Mouse (Mus musculus): ENCODE measurements around the gene Agt. TPM values are rescaled to one million over a fixed set of nuclear protein-coding genes. Genes with fewer than 3 reads are reported as not detected.

Agt gene
- polyA plus RNA-seq, 1 experiment from 2014 or later: not detected

GRCm38 (mm10) chr8:124573552-124574340 is 4.2 kb upstream of the Agt start:
- peak; percentile 88 for DNase-seq (ENCODE audit: low spot score)
- peak overlapping the region; percentile 68 for H3K27ac ChIP-seq
- WGBS: 59% methylated on average over 15 of the region's 15 CpGs
- H3K27me3 ChIP-seq (ENCODE audit: insufficient read depth, poor library complexity, severe bottlenecking): peaks cover 3% of the 10 kb centered on the region; the same call in 1 of the 2 replicates
- H3K4me1 ChIP-seq (replicated peaks): peaks cover 19% of the 10 kb centered on the region; the same call in 1 of the 2 replicates
- H3K9me3 ChIP-seq: no peaks in the 10 kb centered on the region
- no peak overlapping the region for H3K4me3 ChIP-seq
- H3K36me3 ChIP-seq: no peaks in the 10 kb centered on the region

GRCm38 (mm10) chr8:124572430-124572775 is 2.9 kb upstream of the Agt start:
- no peak for DNase-seq (ENCODE audit: low spot score)
- H3K9me3 ChIP-seq: no peaks in the 10 kb centered on the region

GRCm38 (mm10) chr8:124571732-124572429 is 2.4 kb upstream of the Agt start:
- Histone ChIP-seq H3K9me3 (no peaks in the 10 kb centered on the region), H3K27me3 (ENCODE audit: insufficient read depth, poor library complexity, severe bottlenecking) (peaks cover 3% of the 10 kb centered on the region; the same call in 1 of the 2 replicates), H3K4me1 (replicated peaks) (peaks cover 19% of the 10 kb centered on the region; the same call in 1 of the 2 replicates), H3K4me3 (no peak overlapping the region), H3K27ac (no peak overlapping the region), H3K36me3 (no peaks in the 10 kb centered on the region)
- DNase-seq (ENCODE audit: low spot score): no peak
- WGBS: 73% methylated on average over 8 of the region's 8 CpGs

More at GRCm38 (mm10) chr8:124572430-124572775, 2.9 kb upstream of the Agt start:
- Histone ChIP-seq H3K4me3 (no peak overlapping the region), H3K36me3 (no peaks in the 10 kb centered on the region), H3K27me3 (ENCODE audit: insufficient read depth, poor library complexity, severe bottlenecking) (peaks cover 3% of the 10 kb centered on the region; the same call in 1 of the 2 replicates), H3K4me1 (replicated peaks) (peaks cover 19% of the 10 kb centered on the region; the same call in 1 of the 2 replicates), H3K27ac (no peak overlapping the region)

GRCm38 (mm10) chr8:124569100-124569499 is 406 bp downstream of the Agt start:
- Histone ChIP-seq H3K4me1 (replicated peaks) (peaks cover 19% of the 10 kb centered on the region; the same call in 1 of the 2 replicates), H3K36me3 (no peaks in the 10 kb centered on the region), H3K4me3 (no peak overlapping the region), H3K27me3 (ENCODE audit: insufficient read depth, poor library complexity, severe bottlenecking) (peaks cover 3% of the 10 kb centered on the region; the same call in 1 of the 2 replicates), H3K27ac (peak overlapping the region; percentile 56; the same call in 1 of the 2 replicates), H3K9me3 (no peaks in the 10 kb centered on the region)
- 70% methylated on average over 2 of the region's 2 CpGs for WGBS
- no peak for DNase-seq (ENCODE audit: low spot score)

- WGBS: 92% methylated on average over 3 of the region's 3 CpGs
- no peaks in the 10 kb centered on the region for H3K36me3 ChIP-seq
- H3K27ac ChIP-seq: no peak overlapping the region
- H3K4me3 ChIP-seq: no peak overlapping the region
- H3K27me3 ChIP-seq (ENCODE audit: insufficient read depth, poor library complexity, severe bottlenecking): peaks cover 3% of the 10 kb centered on the region; the same call in 1 of the 2 replicates
- H3K9me3 ChIP-seq: no peaks in the 10 kb centered on the region
- peaks cover 9% of the 10 kb centered on the region; the same call in 1 of the 2 replicates for H3K4me1 ChIP-seq (replicated peaks)
- DNase-seq (ENCODE audit: low spot score): no peak
Observed at GRCm38 (mm10) chr8:124567584-124567983, 1.9 kb downstream of the Agt start.

GRCm38 (mm10) chr8:124567126-124567525 is 2.4 kb downstream of the Agt start:
- H3K4me3 ChIP-seq: no peak overlapping the region
- H3K27ac ChIP-seq: no peak overlapping the region
- 88% methylated on average over 6 of the region's 6 CpGs for WGBS
- H3K4me1 ChIP-seq (replicated peaks): 0 out of 2 replicates have a peak, but pooled peaks cover 7% of the 10 kb centered on the region
- peaks cover 3% of the 10 kb centered on the region; the same call in 1 of the 2 replicates for H3K27me3 ChIP-seq (ENCODE audit: insufficient read depth, poor library complexity, severe bottlenecking)
- no peak for DNase-seq (ENCODE audit: low spot score)
- no peaks in the 10 kb centered on the region for H3K9me3 ChIP-seq
- H3K36me3 ChIP-seq: no peaks in the 10 kb centered on the region

- no peak for DNase-seq (ENCODE audit: low spot score)
- H3K36me3 ChIP-seq: peaks cover 6% of the 10 kb centered on the region
- no peak overlapping the region for H3K4me3 ChIP-seq
- no peaks in the 10 kb centered on the region for H3K27me3 ChIP-seq (ENCODE audit: insufficient read depth, poor library complexity, severe bottlenecking)
- no peaks in the 10 kb centered on the region for H3K9me3 ChIP-seq
- 60% methylated on average over 5 of the region's 5 CpGs for WGBS
- H3K4me1 ChIP-seq (replicated peaks): peaks cover 25% of the 10 kb centered on the region
- H3K27ac ChIP-seq: peak overlapping the region; percentile 41; the same call in 1 of the 2 replicates
Observed at GRCm38 (mm10) chr8:124557476-124557875, 12.0 kb downstream of the Agt start.

- peak overlapping the region; percentile 41; the same call in 1 of the 2 replicates for H3K27ac ChIP-seq
- peaks cover 14% of the 10 kb centered on the region for H3K36me3 ChIP-seq
- WGBS: 63% methylated on average over 13 of the region's 13 CpGs
- H3K27me3 ChIP-seq (ENCODE audit: insufficient read depth, poor library complexity, severe bottlenecking): no peaks in the 10 kb centered on the region
- no peaks in the 10 kb centered on the region for H3K9me3 ChIP-seq
- H3K4me3 ChIP-seq: no peak overlapping the region
- peak; percentile 54 for DNase-seq (ENCODE audit: low spot score)
- peaks cover 25% of the 10 kb centered on the region for H3K4me1 ChIP-seq (replicated peaks)
Observed at GRCm38 (mm10) chr8:124556658-124557057, 12.8 kb downstream of the Agt start.

- Histone ChIP-seq H3K4me1 (replicated peaks) (peaks cover 25% of the 10 kb centered on the region), H3K36me3 (peaks cover 19% of the 10 kb centered on the region), H3K27ac (peak overlapping the region; percentile 53; the same call in 1 of the 2 replicates), H3K9me3 (no peaks in the 10 kb centered on the region), H3K4me3 (no peak overlapping the region), H3K27me3 (ENCODE audit: insufficient read depth, poor library complexity, severe bottlenecking) (no peaks in the 10 kb centered on the region)
- DNase-seq (ENCODE audit: low spot score): no peak
- 83% methylated on average over 7 of the region's 7 CpGs for WGBS
Observed at GRCm38 (mm10) chr8:124556164-124556563, 13.3 kb downstream of the Agt start.

- Histone ChIP-seq H3K36me3 (peaks cover 28% of the 10 kb centered on the region), H3K27ac (no peak overlapping the region)
- WGBS: 86% methylated on average over 7 of the region's 7 CpGs
Observed at GRCm38 (mm10) chr8:124555113-124555750, 14.3 kb downstream of the Agt start.

GRCm38 (mm10) chr8:124551011-124551661 is 18.4 kb downstream of the Agt start:
- 92% methylated on average over 15 of the region's 15 CpGs for WGBS
- Histone ChIP-seq H3K27me3 (ENCODE audit: insufficient read depth, poor library complexity, severe bottlenecking) (no peaks in the 10 kb centered on the region), H3K4me3 (no peak overlapping the region), H3K27ac (no peak overlapping the region), H3K4me1 (replicated peaks) (peaks cover 6% of the 10 kb centered on the region), H3K36me3 (peaks cover 69% of the 10 kb centered on the region), H3K9me3 (no peaks in the 10 kb centered on the region)
- no peak for DNase-seq (ENCODE audit: low spot score)

More at GRCm38 (mm10) chr8:124555113-124555750, 14.3 kb downstream of the Agt start:
- Histone ChIP-seq H3K9me3 (no peaks in the 10 kb centered on the region), H3K4me3 (no peak overlapping the region), H3K4me1 (replicated peaks) (peaks cover 25% of the 10 kb centered on the region), H3K27me3 (ENCODE audit: insufficient read depth, poor library complexity, severe bottlenecking) (no peaks in the 10 kb centered on the region)
- no peak for DNase-seq (ENCODE audit: low spot score)

GRCm38 (mm10) chr8:124548187-124548586 is 21.3 kb downstream of the Agt start:
- Histone ChIP-seq H3K36me3 (peaks cover 99% of the 10 kb centered on the region), H3K4me3 (no peak overlapping the region), H3K27ac (no peak overlapping the region), H3K27me3 (ENCODE audit: insufficient read depth, poor library complexity, severe bottlenecking) (no peaks in the 10 kb centered on the region), H3K4me1 (replicated peaks) (no peaks in the 10 kb centered on the region), H3K9me3 (no peaks in the 10 kb centered on the region)
- 76% methylated on average over 1 of the region's 1 CpGs for WGBS
- no peak for DNase-seq (ENCODE audit: low spot score)

Data from hindbrain, embryonic 10.5 days (tissue).